Mouse (Mus musculus) hindbrain, postnatal 0 days (tissue): ENCODE data around the gene Mta2. TPM values are rescaled to one million over a fixed set of nuclear protein-coding genes. Genes with fewer than 3 reads are reported as not detected.

ENCODE experiments used
- ATAC-seq: fragments of 200-750 bp; cut with Nextera tagmentation; 2 replicates; pipeline ENCODE4 v1.8.0; 2017; ENCODE audit warnings: mild to moderate bottlenecking, moderate TSS enrichment, moderate library complexity
- DNase-seq: peaks from one replicate; pipeline ENCODE4 v3.0.0-alpha.2; 2015; ENCODE audit warnings: low spot score
- H3K27ac ChIP-seq: fragments of 300-500 bp; sonication (generic); 2 replicates; pipeline ENCODE4 v1.5.1; 2014; ENCODE audit warnings: mild to moderate bottlenecking
- H3K27me3 ChIP-seq: fragments of 300-500 bp; sonication (generic); 2 replicates; pipeline ENCODE4 v1.6.1; 2014; ENCODE audit warnings: low read length, mixed read lengths; ENCODE audit not compliant: insufficient read depth
- H3K36me3 ChIP-seq: fragments of 300-500 bp; sonication (generic); 2 replicates; pipeline ENCODE4 v1.6.1; 2014; ENCODE audit warnings: low read length, mixed read lengths; ENCODE audit not compliant: insufficient read depth
- H3K4me1 ChIP-seq: fragments of 300-500 bp; sonication (generic); 2 replicates; pipeline ENCODE4 v1.6.1; 2014; ENCODE audit warnings: antibody characterized with exemption, low read length, mixed read lengths; ENCODE audit not compliant: insufficient read depth
- H3K4me2 ChIP-seq: fragments of 300-500 bp; sonication (generic); 2 replicates; pipeline ENCODE4 v1.6.1; 2014; ENCODE audit warnings: low read depth, mild to moderate bottlenecking, low read length, moderate library complexity, mixed read lengths
- H3K4me3 ChIP-seq: fragments of 300-500 bp; sonication (generic); 2 replicates; pipeline ENCODE4 v1.5.1; 2014; ENCODE audit warnings: low read length
- H3K9ac ChIP-seq: fragments of 300-500 bp; sonication (generic); replicated peaks from 2 replicates; pipeline ENCODE4 v1.6.1; 2014; ENCODE audit warnings: mild to moderate bottlenecking, low read length, moderate library complexity, mixed read lengths
- H3K9me3 ChIP-seq: fragments of 300-500 bp; sonication (generic); 2 replicates; pipeline ENCODE4 v1.6.1; 2016; ENCODE audit warnings: low read length, mixed read lengths
- CTCF ChIP-seq: IDR thresholded peaks from 2 replicates; pipeline ENCODE4 v1.5.1; 2016; ENCODE audit warnings: antibody characterized with exemption, control low read depth, low read depth
- WGBS: fragments of 180-500 bp; shearing (Covaris S2); extraction: QIAGEN DNeasy Blood & Tissue Kit; methylation state at CpG from one replicate; pipeline ENCODE4 v1.1.7; 2014; 5-methylcytosine and 5-hydroxymethylcytosine counted together
- polyA plus RNA-seq: library from polyadenylated mRNA; unstranded; fragments of >200 nt; fragmentation: Nextera tagmentation; extraction: Ambion mirVana; gene quantifications from 2 replicates; pipeline ENCODE4 v1.2.1, GENCODE M21; 2015
- total RNA-seq: library from RNA; depleted of rRNA; stranded (reverse); fragments of >200 nt; gene quantifications from 2 replicates; pipeline ENCODE4 v1.2.3, GENCODE M21; 2014

Mta2 gene
- total and polyA plus RNA-seq, 2 experiments from 2014 or later = 71.4 to 75.2 TPM

DNA sequence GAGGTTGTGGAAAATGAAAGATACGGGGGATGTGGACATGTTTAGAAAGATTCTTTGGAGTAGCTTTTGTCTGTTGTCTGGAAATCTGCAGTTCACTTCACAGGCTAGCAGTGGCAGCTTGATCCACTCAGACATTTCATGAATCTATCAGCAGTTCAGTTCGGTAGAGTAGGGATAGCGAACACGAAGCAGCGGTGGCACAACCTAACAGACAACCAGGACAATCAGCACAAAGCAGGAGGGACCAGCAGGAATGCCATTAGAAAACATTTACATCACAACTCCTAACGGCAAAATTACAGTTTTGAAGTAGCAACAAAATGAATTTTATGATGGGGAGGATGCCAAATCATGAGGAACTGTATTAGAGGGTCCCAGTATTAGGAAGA is 22.0 kb upstream of the Mta2 start:
- Histone ChIP-seq H3K36me3 (peaks cover 25% of the 10 kb centered on the region), H3K9me3 (no peaks in the 10 kb centered on the region), H3K27me3 (no peaks in the 10 kb centered on the region), H3K4me3 (peak overlapping the region; percentile 89; the same call in 1 of the 2 replicates), H3K4me2 (peak overlapping the region; percentile 91), H3K9ac (peak overlapping the region; percentile 85; the same call in 1 of the 2 replicates), H3K27ac (peak overlapping the region; percentile 79), H3K4me1 (peaks cover 9% of the 10 kb centered on the region)
- WGBS = 63% methylated on average over 6 of the region's 6 CpGs
- ATAC-seq = no peak
- no peak for TF ChIP-seq CTCF
- no peak for DNase-seq

DNA sequence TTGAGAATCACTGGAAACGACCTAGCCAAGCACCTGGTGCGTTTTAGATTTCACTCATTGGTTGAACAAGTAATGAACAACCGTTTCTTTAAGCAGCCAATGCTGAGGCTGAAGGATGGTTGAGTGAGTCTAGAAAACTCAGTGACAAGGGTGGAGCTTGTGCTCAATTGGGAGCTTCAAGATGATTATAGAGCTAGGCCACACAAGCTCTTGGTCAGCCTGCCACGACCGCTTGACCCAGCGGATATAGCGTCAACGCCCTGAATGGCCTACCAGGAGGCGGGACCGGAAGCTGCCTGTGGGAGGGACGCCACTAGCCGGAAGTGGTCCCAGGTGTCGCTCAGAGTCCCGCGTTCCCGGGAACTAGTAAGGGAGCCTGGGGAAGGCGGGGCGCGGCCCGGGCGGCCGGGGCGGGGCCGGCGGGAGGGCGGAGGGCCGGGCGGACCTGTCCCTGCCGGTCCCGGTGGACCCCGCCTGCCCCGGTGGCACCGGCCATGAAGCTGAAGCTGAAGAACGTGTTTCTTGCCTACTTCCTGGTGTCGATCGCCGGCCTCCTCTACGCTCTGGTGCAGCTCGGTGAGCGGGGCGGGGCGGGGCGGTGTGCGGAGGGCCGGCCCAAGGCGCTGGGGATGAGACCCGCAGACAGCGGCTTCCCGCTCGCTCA is 21.5 kb upstream of the Mta2 start, which contains the start of gene B3gat3:
Gene B3gat3 (plus strand): TSS at position 302 of the 664 bp plus-strand sequence.
- DNase-seq = peak; percentile 96
- Histone ChIP-seq H3K36me3 (peaks cover 19% of the 10 kb centered on the region), H3K4me1 (peaks cover 9% of the 10 kb centered on the region), H3K9ac (peak within 1 kb of the TSS; percentile 85), H3K27me3 (no peaks in the 10 kb centered on the region), H3K4me2 (peak within 1 kb of the TSS; percentile 91), H3K9me3 (no peaks in the 10 kb centered on the region), H3K27ac (peak within 1 kb of the TSS; percentile 79), H3K4me3 (peak within 1 kb of the TSS; percentile 89)
- ATAC-seq = peak; percentile 98
- no peak for TF ChIP-seq CTCF
- 4% methylated on average over 31 of the region's 50 CpGs for WGBS

DNA sequence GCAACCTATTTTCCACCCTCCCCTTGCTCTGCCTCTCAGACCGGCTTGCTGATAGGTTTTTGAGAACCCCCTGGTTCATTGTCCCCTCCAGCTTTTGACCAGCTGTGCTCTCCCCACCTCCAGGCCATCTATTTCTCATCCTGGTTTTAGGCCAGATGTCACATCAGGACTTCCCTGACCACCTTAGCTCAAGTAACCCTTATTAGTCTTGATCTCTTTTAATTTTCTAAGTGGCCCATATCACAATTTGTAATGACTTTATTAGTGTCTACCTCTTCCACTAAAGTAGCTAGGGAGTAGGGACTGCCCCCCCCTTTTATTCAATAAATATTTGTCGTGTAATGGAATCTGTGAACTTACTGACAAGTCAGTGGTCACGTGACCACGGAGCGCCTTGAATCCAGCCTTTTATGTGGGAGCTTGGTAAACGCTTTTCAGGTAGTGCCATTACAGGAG is 20.8 kb upstream of the Mta2 start:
- Histone ChIP-seq H3K9me3 (no peaks in the 10 kb centered on the region), H3K4me1 (peaks cover 9% of the 10 kb centered on the region), H3K4me3 (peak overlapping the region; percentile 89), H3K27ac (peak overlapping the region; percentile 79), H3K9ac (peak overlapping the region; percentile 85), H3K36me3 (peaks cover 17% of the 10 kb centered on the region), H3K27me3 (no peaks in the 10 kb centered on the region), H3K4me2 (peak overlapping the region; percentile 91)
- no peak for ATAC-seq
- WGBS = under 1% methylated on average over 6 of the region's 6 CpGs
- no peak for TF ChIP-seq CTCF
- DNase-seq = peak; percentile 57

DNA sequence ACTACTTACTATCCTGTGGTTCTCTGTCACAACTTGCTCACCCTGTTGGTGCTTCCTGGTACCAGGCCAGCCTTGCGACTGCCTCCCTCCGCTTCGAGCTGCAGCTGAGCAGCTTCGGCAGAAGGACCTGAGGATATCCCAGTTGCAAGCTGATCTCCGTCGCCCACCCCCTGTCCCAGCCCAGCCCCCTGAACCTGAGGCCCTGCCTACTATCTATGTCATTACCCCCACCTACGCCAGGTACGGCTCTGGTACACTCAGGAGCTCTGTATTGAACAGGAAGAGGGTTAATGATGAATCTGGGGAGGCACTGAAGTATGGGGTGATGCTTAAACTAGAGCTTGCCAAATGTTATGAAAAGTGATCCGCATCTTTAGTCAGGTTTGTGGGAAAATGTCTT is 19.9 kb upstream of the Mta2 start:
- 75% methylated on average over 9 of the region's 9 CpGs for WGBS
- peaks cover 9% of the 10 kb centered on the region for H3K4me1 ChIP-seq
- H3K9me3 ChIP-seq = no peaks in the 10 kb centered on the region
- no peak overlapping the region for H3K27ac ChIP-seq
- no peak overlapping the region for H3K4me3 ChIP-seq
- no peak overlapping the region for H3K9ac ChIP-seq
- no peak for TF ChIP-seq CTCF
- peaks cover 13% of the 10 kb centered on the region for H3K36me3 ChIP-seq
- peak overlapping the region; percentile 91 for H3K4me2 ChIP-seq
- no peak for ATAC-seq
- H3K27me3 ChIP-seq = no peaks in the 10 kb centered on the region
- no peak for DNase-seq

DNA sequence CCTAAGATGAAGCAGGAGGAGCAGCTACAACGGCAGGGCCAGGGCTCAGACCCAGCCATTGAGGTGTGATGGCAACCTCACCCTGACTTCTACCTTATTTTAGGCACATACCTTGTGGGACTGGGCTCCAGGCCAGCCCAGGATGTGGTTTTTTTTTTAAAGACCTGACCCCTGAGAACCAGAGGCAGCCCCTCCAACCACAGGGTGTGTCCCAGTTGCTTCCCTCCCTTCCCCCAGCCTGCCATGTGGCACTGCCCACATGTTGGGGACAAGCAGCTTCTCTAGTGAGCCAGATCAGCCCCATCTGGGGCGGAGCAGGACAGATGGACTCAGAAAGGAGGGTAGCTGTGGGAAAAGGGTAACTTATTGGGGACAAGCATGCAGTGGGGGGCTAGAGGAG is 14.9 kb upstream of the Mta2 start:
- no peaks in the 10 kb centered on the region; the same call in 1 of the 2 replicates for H3K4me1 ChIP-seq
- H3K9me3 ChIP-seq = no peaks in the 10 kb centered on the region
- H3K27me3 ChIP-seq = no peaks in the 10 kb centered on the region
- TF ChIP-seq CTCF = no peak
- no peak overlapping the region for H3K9ac ChIP-seq
- ATAC-seq (no peak), DNase-seq (no peak)
- H3K4me2 ChIP-seq = no peak overlapping the region
- H3K27ac ChIP-seq = no peak overlapping the region
- H3K36me3 ChIP-seq = peaks cover 8% of the 10 kb centered on the region; the same call in 1 of the 2 replicates
- H3K4me3 ChIP-seq = no peak overlapping the region
- 87% methylated on average over 2 of the region's 2 CpGs for WGBS

DNA sequence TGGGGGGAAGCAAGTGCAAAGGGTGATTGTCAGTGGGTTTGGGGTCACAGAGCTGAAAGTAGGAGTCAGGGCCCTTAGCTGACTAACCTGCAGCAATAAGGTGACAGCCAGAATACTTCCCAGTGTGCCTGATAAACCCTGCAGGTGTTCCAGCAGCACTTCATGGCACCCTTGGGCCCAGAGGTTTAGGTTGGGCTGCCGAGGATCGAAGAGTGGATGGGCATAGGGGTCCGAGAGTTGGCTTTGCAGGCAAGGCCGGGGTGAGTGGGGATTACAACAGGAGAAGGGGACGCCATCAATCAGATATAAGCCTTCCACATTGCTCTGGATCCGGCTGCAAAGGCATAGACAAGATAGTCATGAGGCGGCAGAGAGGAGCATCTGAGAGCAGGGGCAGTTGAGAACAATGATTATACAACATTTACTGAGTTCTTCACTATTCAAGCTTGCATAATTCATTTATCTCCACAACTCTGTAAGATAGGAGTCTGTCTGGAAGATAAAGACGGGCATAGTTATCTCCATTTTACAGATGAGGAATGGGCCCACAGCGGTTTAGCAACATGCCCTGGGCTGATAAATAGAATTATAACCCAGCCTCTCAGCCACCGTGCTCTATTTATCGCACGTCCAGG is 13.7 kb upstream of the Mta2 start:
- no peak for ATAC-seq
- H3K36me3 ChIP-seq = peaks cover 8% of the 10 kb centered on the region; the same call in 1 of the 2 replicates
- 0 out of 2 replicates have a peak overlapping the region, but pooled peaks have one; percentile 62 for H3K27ac ChIP-seq
- no peak overlapping the region for H3K4me3 ChIP-seq
- no peak overlapping the region for H3K4me2 ChIP-seq
- no peaks in the 10 kb centered on the region for H3K27me3 ChIP-seq
- 91% methylated on average over 12 of the region's 12 CpGs for WGBS
- H3K9ac ChIP-seq = no peak overlapping the region
- DNase-seq = no peak
- no peak for TF ChIP-seq CTCF
- H3K4me1 ChIP-seq = no peaks in the 10 kb centered on the region
- H3K9me3 ChIP-seq = no peaks in the 10 kb centered on the region
